Mouse (Mus musculus) embryonic facial prominence, embryonic 11.5 days (tissue): ENCODE results near the gene Prdx5. TPM values are rescaled to one million over a fixed set of nuclear protein-coding genes. Genes with fewer than 3 reads are reported as not detected.
A peak's percentile ranks its signal among the peaks of the same experiment; 100 is the strongest.

Source experiments
- ATAC-seq: fragments of 200-750 bp; cut with Nextera tagmentation; replicated peaks from 2 replicates; pipeline ENCODE4 v1.8.0; 2017; ENCODE audit warnings: low read depth; ENCODE audit not compliant: insufficient number of reproducible peaks, low FRiP score, low TSS enrichment
- DNase-seq: peaks from one replicate; pipeline ENCODE4 v3.0.0-alpha.2; 2015; ENCODE audit warnings: low spot score
- H3K27ac ChIP-seq: fragments of 300-500 bp; sonication (generic); replicated peaks from 2 replicates; pipeline ENCODE4 v1.5.1; 2014; ENCODE audit warnings: mild to moderate bottlenecking, low read depth, low read length, control low read depth
- H3K27me3 ChIP-seq: fragments of 300-500 bp; sonication (generic); 2 replicates; pipeline ENCODE4 v1.6.1; 2014; ENCODE audit warnings: mild to moderate bottlenecking, low read length, moderate library complexity, mixed read lengths; ENCODE audit not compliant: control insufficient read depth, insufficient read depth
- H3K36me3 ChIP-seq: fragments of 300-500 bp; sonication (generic); replicated peaks from 2 replicates; pipeline ENCODE4 v1.6.1; 2014; ENCODE audit warnings: low read depth, mild to moderate bottlenecking, low read length, moderate library complexity, mixed read lengths; ENCODE audit not compliant: control insufficient read depth, insufficient read depth
- H3K4me1 ChIP-seq: fragments of 300-500 bp; sonication (generic); 2 replicates; pipeline ENCODE4 v1.6.1; 2014; ENCODE audit warnings: low read length, mixed read lengths; ENCODE audit not compliant: control insufficient read depth, insufficient read depth
- H3K4me2 ChIP-seq: fragments of 300-500 bp; sonication (generic); 2 replicates; pipeline ENCODE4 v1.6.1; 2014; ENCODE audit warnings: low read depth, mild to moderate bottlenecking, control low read depth, low read length, moderate library complexity
- H3K4me3 ChIP-seq: fragments of 300-500 bp; sonication (generic); 2 replicates; pipeline ENCODE4 v1.5.1; 2014; ENCODE audit warnings: low read depth, low read length, control low read depth
- H3K9ac ChIP-seq: fragments of 300-500 bp; sonication (generic); replicated peaks from 2 replicates; pipeline ENCODE4 v1.6.1; 2014; ENCODE audit warnings: mild to moderate bottlenecking, control low read depth, low read length
- H3K9me3 ChIP-seq: fragments of 300-500 bp; sonication (generic); replicated peaks from 2 replicates; pipeline ENCODE4 v1.6.1; 2016; ENCODE audit warnings: mild to moderate bottlenecking, low read length, inconsistent platforms, mixed read lengths; ENCODE audit not compliant: control insufficient read depth
- WGBS: fragments of 180-500 bp; shearing (Covaris S2); extraction: QIAGEN DNeasy Blood & Tissue Kit; methylation state at CpG from one replicate; pipeline ENCODE4 v1.1.7; 2014; 5-methylcytosine and 5-hydroxymethylcytosine counted together
- polyA plus RNA-seq: library from polyadenylated mRNA; unstranded; fragments of >200 nt; fragmentation: Nextera tagmentation; extraction: Ambion mirVana; gene quantifications from 2 replicates; pipeline ENCODE4 v1.2.1, GENCODE M21; 2014

Gene Prdx5
- polyA plus RNA-seq, 1 experiment from 2014 or later, result 110 TPM

GRCm38 (mm10) chr19:6941372-6942248 is 31.7 kb upstream of the Prdx5 start, which contains the start of gene Bad:
TSS of gene Bad (plus strand) at chr19:6941861.
- peak within 1 kb of the TSS; percentile 98 for H3K4me2 ChIP-seq
- H3K27me3 ChIP-seq, result no peaks in the 10 kb centered on the region
- H3K27ac ChIP-seq, result peak within 1 kb of the TSS; percentile 91
- no peaks in the 10 kb centered on the region for H3K36me3 ChIP-seq
- no peaks in the 10 kb centered on the region for H3K4me1 ChIP-seq
- peak within 1 kb of the TSS; percentile 93 for H3K9ac ChIP-seq
- H3K9me3 ChIP-seq, result no peaks in the 10 kb centered on the region
- peak within 1 kb of the TSS; percentile 80 for H3K4me3 ChIP-seq
- DNase-seq (peak; percentile 95), ATAC-seq (peak; percentile 71)
- under 1% methylated on average over 81 of the region's 83 CpGs for WGBS

- ATAC-seq (peak; percentile 40; the same call in 1 of the 2 replicates), DNase-seq (no peak)
- no peaks in the 10 kb centered on the region for H3K4me1 ChIP-seq
- no peaks in the 10 kb centered on the region for H3K9me3 ChIP-seq
- peak overlapping the region; percentile 80 for H3K9ac ChIP-seq
- H3K27me3 ChIP-seq, result peaks cover 6% of the 10 kb centered on the region; the same call in 1 of the 2 replicates
- peak overlapping the region; percentile 98 for H3K4me2 ChIP-seq
- H3K36me3 ChIP-seq, result no peaks in the 10 kb centered on the region
- peak overlapping the region; percentile 35; the same call in 1 of the 2 replicates for H3K27ac ChIP-seq
- WGBS, result 21% methylated on average over 27 of the region's 29 CpGs
- H3K4me3 ChIP-seq, result peak overlapping the region; percentile 80
Measured at GRCm38 (mm10) chr19:6940396-6941351, 30.8 kb upstream of the Prdx5 start.

DNA sequence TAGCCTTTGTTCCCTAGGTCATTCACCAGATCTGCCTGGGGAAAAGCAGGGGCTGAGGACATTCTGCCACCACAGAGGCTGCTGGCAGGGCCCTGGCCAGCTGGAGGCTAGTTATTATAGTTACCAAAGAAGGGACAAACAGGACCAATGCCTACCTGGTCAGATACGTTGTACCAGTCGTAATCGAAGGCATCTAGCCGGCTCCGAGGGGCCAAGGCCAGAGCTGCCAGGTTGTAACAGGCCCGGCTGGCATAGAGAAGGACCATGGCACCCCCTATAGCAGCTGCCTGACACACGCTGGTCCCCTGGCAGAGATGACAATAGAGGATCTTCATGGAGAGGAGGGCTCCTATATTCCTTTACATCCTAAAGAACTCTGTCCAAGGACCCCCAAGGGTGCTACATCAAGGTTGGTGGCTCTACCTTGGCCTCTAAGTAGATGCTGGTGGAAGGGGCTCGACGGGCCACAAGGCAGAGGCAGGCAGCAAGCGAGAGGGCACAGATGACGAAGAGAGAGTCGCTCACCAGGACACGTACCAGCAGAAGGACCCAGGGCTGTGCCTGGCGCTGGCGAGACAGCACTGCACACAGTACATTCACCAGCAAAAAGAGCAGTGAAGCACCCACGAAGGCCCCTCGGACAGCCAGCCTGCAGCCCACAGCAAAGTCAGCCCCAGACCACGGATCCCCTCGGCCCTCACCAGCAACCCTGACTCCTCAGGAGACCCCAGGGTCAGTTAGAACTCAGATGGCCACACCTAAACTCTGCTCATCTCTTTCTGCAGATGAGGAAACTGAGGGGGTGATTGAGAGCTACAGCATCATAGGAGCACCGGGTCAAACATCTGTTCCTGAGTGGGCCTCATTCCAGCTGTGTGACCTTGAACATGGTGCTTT is 29.4 kb upstream of the Prdx5 start:
- no peaks in the 10 kb centered on the region for H3K4me1 ChIP-seq
- H3K4me2 ChIP-seq, result no peak overlapping the region
- H3K27me3 ChIP-seq, result peaks cover 13% of the 10 kb centered on the region
- no peaks in the 10 kb centered on the region for H3K36me3 ChIP-seq
- H3K9me3 ChIP-seq, result no peaks in the 10 kb centered on the region
- ATAC-seq (no peak), DNase-seq (no peak)
- H3K4me3 ChIP-seq, result no peak overlapping the region
- H3K9ac ChIP-seq, result no peak overlapping the region
- H3K27ac ChIP-seq, result no peak overlapping the region
- 90% methylated on average over 20 of the region's 20 CpGs for WGBS

GRCm38 (mm10) chr19:6937541-6938465 is 27.9 kb upstream of the Prdx5 start:
- H3K27me3 ChIP-seq, result peaks cover 29% of the 10 kb centered on the region
- no peaks in the 10 kb centered on the region for H3K36me3 ChIP-seq
- no peak overlapping the region for H3K4me2 ChIP-seq
- H3K9ac ChIP-seq, result no peak overlapping the region
- DNase-seq (no peak), ATAC-seq (no peak)
- no peak overlapping the region for H3K4me3 ChIP-seq
- no peaks in the 10 kb centered on the region; the same call in 1 of the 2 replicates for H3K4me1 ChIP-seq
- WGBS, result 81% methylated on average over 16 of the region's 16 CpGs
- no peaks in the 10 kb centered on the region for H3K9me3 ChIP-seq
- H3K27ac ChIP-seq, result no peak overlapping the region

- H3K9ac ChIP-seq, result no peak overlapping the region
- no peak overlapping the region for H3K4me2 ChIP-seq
- no peaks in the 10 kb centered on the region for H3K9me3 ChIP-seq
- DNase-seq (no peak), ATAC-seq (no peak)
- H3K27ac ChIP-seq, result no peak overlapping the region
- WGBS, result 34% methylated on average over 3 of the region's 3 CpGs
- H3K27me3 ChIP-seq, result peaks cover 43% of the 10 kb centered on the region
- H3K4me1 ChIP-seq, result no peaks in the 10 kb centered on the region; the same call in 1 of the 2 replicates
- no peaks in the 10 kb centered on the region for H3K36me3 ChIP-seq
- H3K4me3 ChIP-seq, result no peak overlapping the region
Measured at GRCm38 (mm10) chr19:6936299-6936698, 26.4 kb upstream of the Prdx5 start.

GRCm38 (mm10) chr19:6934195-6934977 is 24.5 kb upstream of the Prdx5 start, which contains the start of gene Kcnk4:
TSS of gene Kcnk4 (minus strand) at chr19:6934515.
- peak within 1 kb of the TSS; percentile 37 for H3K9ac ChIP-seq
- peak within 1 kb of the TSS; percentile 29 for H3K4me3 ChIP-seq
- no peak within 1 kb of the TSS for H3K27ac ChIP-seq
- H3K4me1 ChIP-seq, result no peaks in the 10 kb centered on the region; the same call in 1 of the 2 replicates
- peaks cover 54% of the 10 kb centered on the region for H3K27me3 ChIP-seq
- peak within 1 kb of the TSS; percentile 63 for H3K4me2 ChIP-seq
- DNase-seq, result no peak
- no peaks in the 10 kb centered on the region for H3K36me3 ChIP-seq
- 7% methylated on average over 23 of the region's 23 CpGs for WGBS
- no peaks in the 10 kb centered on the region for H3K9me3 ChIP-seq
- no peak for ATAC-seq
